Mouse (Mus musculus): Measurements from ENCODE around the gene Trp53. TPM values are rescaled to one million over a fixed set of nuclear protein-coding genes. Genes with fewer than 3 reads are reported as not detected.
A peak's percentile ranks its signal among the peaks of the same experiment; 100 is the strongest.

The Trp53 gene
- polyA plus RNA-seq, 1 experiment from 2014 or later = 161 TPM

- ATAC-seq (ENCODE audit: low FRiP score, low read depth) = no peak
- no peak overlapping the region for H3K4me3 ChIP-seq
- H3K4me2 ChIP-seq (replicated peaks) = no peak overlapping the region
- no peaks in the 10 kb centered on the region for H3K27me3 ChIP-seq
- H3K27ac ChIP-seq = no peak overlapping the region
- H3K9ac ChIP-seq = no peak overlapping the region
- WGBS = 81% methylated on average over 7 of the region's 7 CpGs
- H3K36me3 ChIP-seq = peaks cover 56% of the 10 kb centered on the region
- peaks cover 15% of the 10 kb centered on the region for H3K4me1 ChIP-seq
- H3K9me3 ChIP-seq = no peaks in the 10 kb centered on the region
These were observed 5.7 kb downstream of the Trp53 start for GRCm38 (mm10) chr11:69585718-69586325.

DNA sequence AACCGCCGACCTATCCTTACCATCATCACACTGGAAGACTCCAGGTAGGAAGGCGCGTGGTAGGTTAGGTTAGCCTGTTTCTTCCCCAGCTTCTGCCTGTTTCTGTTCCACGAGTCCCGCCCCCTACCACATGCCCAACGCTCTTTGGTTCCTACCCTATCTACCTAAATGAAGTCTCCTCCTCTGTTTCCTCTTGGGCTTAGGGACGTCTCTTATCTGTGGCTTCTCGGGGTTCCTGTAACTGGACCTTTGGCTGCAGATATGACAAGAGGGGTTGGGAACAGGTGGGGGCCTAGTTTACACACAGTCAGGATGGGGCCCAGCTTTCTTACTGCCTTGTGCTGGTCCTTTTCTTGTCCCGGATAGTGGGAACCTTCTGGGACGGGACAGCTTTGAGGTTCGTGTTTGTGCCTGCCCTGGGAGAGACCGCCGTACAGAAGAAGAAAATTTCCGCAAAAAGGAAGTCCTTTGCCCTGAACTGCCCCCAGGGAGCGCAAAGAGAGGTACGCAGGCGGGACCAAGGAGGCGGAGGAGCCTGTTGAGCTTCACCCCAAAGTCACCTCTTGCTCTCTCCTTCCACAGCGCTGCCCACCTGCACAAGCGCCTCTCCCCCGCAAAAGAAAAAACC, 9.2 kb downstream of the Trp53 start:
- Histone ChIP-seq H3K9ac (no peak overlapping the region), H3K4me3 (no peak overlapping the region), H3K4me2 (replicated peaks) (no peak overlapping the region), H3K36me3 (peaks cover 77% of the 10 kb centered on the region), H3K9me3 (no peaks in the 10 kb centered on the region), H3K27ac (no peak overlapping the region), H3K4me1 (no peaks in the 10 kb centered on the region), H3K27me3 (no peaks in the 10 kb centered on the region)
- WGBS = 92% methylated on average over 22 of the region's 22 CpGs
- no peak for ATAC-seq (ENCODE audit: low FRiP score, low read depth)

GRCm38 (mm10) chr11:69590622-69591021, 10.5 kb downstream of the Trp53 start:
- no peak overlapping the region for H3K4me2 ChIP-seq (replicated peaks)
- no peaks in the 10 kb centered on the region for H3K4me1 ChIP-seq
- H3K4me3 ChIP-seq = no peak overlapping the region
- 91% methylated on average over 8 of the region's 8 CpGs for whole genome bisulfite sequencing
- no peaks in the 10 kb centered on the region for H3K9me3 ChIP-seq
- no peak for ATAC-seq (ENCODE audit: low FRiP score, low read depth)
- H3K27ac ChIP-seq = no peak overlapping the region
- no peaks in the 10 kb centered on the region for H3K27me3 ChIP-seq
- H3K36me3 ChIP-seq = peaks cover 85% of the 10 kb centered on the region
- no peak overlapping the region for H3K9ac ChIP-seq

DNA sequence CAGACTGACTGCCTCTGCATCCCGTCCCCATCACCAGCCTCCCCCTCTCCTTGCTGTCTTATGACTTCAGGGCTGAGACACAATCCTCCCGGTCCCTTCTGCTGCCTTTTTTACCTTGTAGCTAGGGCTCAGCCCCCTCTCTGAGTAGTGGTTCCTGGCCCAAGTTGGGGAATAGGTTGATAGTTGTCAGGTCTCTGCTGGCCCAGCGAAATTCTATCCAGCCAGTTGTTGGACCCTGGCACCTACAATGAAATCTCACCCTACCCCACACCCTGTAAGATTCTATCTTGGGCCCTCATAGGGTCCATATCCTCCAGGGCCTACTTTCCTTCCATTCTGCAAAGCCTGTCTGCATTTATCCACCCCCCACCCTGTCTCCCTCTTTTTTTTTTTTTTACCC, 11.3 kb downstream of the Trp53 start:
- H3K9ac ChIP-seq = no peak overlapping the region
- H3K36me3 ChIP-seq = peaks cover 85% of the 10 kb centered on the region
- WGBS = 89% methylated on average over 3 of the region's 3 CpGs
- H3K4me3 ChIP-seq = no peak overlapping the region
- no peaks in the 10 kb centered on the region for H3K27me3 ChIP-seq
- ATAC-seq (ENCODE audit: low FRiP score, low read depth) = no peak
- no peak overlapping the region for H3K4me2 ChIP-seq (replicated peaks)
- no peaks in the 10 kb centered on the region for H3K9me3 ChIP-seq
- no peaks in the 10 kb centered on the region for H3K4me1 ChIP-seq
- no peak overlapping the region for H3K27ac ChIP-seq

- Histone ChIP-seq H3K27ac (no peak overlapping the region), H3K4me3 (no peak overlapping the region)
- ATAC-seq (ENCODE audit: low FRiP score, low read depth) = no peak
These were observed 11.9 kb downstream of the Trp53 start for GRCm38 (mm10) chr11:69591899-69592637.

GRCm38 (mm10) chr11:69592799-69593198, 12.6 kb downstream of the Trp53 start:
- no peaks in the 10 kb centered on the region for H3K9me3 ChIP-seq
- no peaks in the 10 kb centered on the region for H3K27me3 ChIP-seq
- H3K27ac ChIP-seq = no peak overlapping the region; the same call in 1 of the 2 replicates
- 87% methylated on average over 4 of the region's 4 CpGs for WGBS
- H3K4me1 ChIP-seq = no peaks in the 10 kb centered on the region
- peaks cover 72% of the 10 kb centered on the region for H3K36me3 ChIP-seq
- H3K9ac ChIP-seq = no peak overlapping the region
- no peak overlapping the region for H3K4me2 ChIP-seq (replicated peaks)
- ATAC-seq (ENCODE audit: low FRiP score, low read depth) = no peak
- no peak overlapping the region for H3K4me3 ChIP-seq

More at GRCm38 (mm10) chr11:69591899-69592637, 11.9 kb downstream of the Trp53 start:
- H3K4me2 ChIP-seq (replicated peaks) = no peak overlapping the region
- no peak overlapping the region for H3K9ac ChIP-seq
- H3K36me3 ChIP-seq = peaks cover 79% of the 10 kb centered on the region
- H3K4me1 ChIP-seq = no peaks in the 10 kb centered on the region
- no peaks in the 10 kb centered on the region for H3K9me3 ChIP-seq
- no peaks in the 10 kb centered on the region for H3K27me3 ChIP-seq
- WGBS = 82% methylated on average over 7 of the region's 7 CpGs

GRCm38 (mm10) chr11:69594853-69595252, 14.7 kb downstream of the Trp53 start:
- 97% methylated on average over 6 of the region's 6 CpGs for WGBS
- peaks cover 51% of the 10 kb centered on the region for H3K36me3 ChIP-seq
- ATAC-seq (ENCODE audit: low FRiP score, low read depth) = no peak

DNA sequence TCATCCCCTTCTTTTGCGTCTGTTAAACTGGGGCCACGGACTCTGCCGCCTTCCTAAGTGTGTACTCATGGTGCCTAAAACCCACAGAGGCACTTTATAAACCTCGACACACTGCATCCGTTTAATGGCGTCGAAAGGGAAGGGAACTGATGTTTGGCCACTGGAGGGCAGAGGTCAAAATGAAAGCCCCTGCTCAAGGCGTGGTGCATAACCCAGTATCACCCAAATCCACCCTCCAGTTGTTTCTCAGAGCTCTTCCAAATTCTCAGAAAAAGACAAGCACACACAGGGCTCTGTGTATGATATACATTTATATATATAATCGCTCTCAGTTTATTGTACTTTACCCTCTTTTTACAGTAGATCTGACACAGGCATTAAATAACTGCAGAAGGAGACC, 19.3 kb downstream of the Trp53 start:
- H3K9ac ChIP-seq = peak overlapping the region; percentile 27; the same call in 1 of the 2 replicates
- H3K4me2 ChIP-seq (replicated peaks) = peak overlapping the region; percentile 42
- H3K27ac ChIP-seq = peak overlapping the region; percentile 52; the same call in 1 of the 2 replicates

More at GRCm38 (mm10) chr11:69594853-69595252, 14.7 kb downstream of the Trp53 start:
- no peak overlapping the region for H3K4me2 ChIP-seq (replicated peaks)
- no peak overlapping the region for H3K9ac ChIP-seq
- no peaks in the 10 kb centered on the region for H3K27me3 ChIP-seq
- peaks cover 8% of the 10 kb centered on the region for H3K4me1 ChIP-seq
- H3K9me3 ChIP-seq = no peaks in the 10 kb centered on the region
- H3K27ac ChIP-seq = no peak overlapping the region
- H3K4me3 ChIP-seq = no peak overlapping the region

GRCm38 (mm10) chr11:69600098-69600497, 19.9 kb downstream of the Trp53 start:
- Histone ChIP-seq H3K27me3 (peaks cover 25% of the 10 kb centered on the region), H3K9me3 (no peaks in the 10 kb centered on the region), H3K27ac (peak overlapping the region; percentile 52; the same call in 1 of the 2 replicates), H3K4me2 (replicated peaks) (peak overlapping the region; percentile 42), H3K4me3 (no peak overlapping the region), H3K9ac (peak overlapping the region; percentile 27), H3K36me3 (peaks cover 7% of the 10 kb centered on the region; the same call in 1 of the 2 replicates), H3K4me1 (peaks cover 31% of the 10 kb centered on the region)
- 12% methylated on average over 6 of the region's 6 CpGs for WGBS
- ATAC-seq (ENCODE audit: low FRiP score, low read depth) = peak; percentile 72; the same call in 1 of the 2 replicates

More for the DNA sequence above, 19.3 kb downstream of the Trp53 start:
- peaks cover 13% of the 10 kb centered on the region for H3K36me3 ChIP-seq
- peaks cover 19% of the 10 kb centered on the region for H3K27me3 ChIP-seq
- ATAC-seq (ENCODE audit: low FRiP score, low read depth) = no peak
- peaks cover 25% of the 10 kb centered on the region for H3K4me1 ChIP-seq
- no peak overlapping the region for H3K4me3 ChIP-seq
- H3K9me3 ChIP-seq = no peaks in the 10 kb centered on the region
- 7% methylated on average over 9 of the region's 9 CpGs for WGBS

GRCm38 (mm10) chr11:69601768-69602167, 21.6 kb downstream of the Trp53 start:
- ATAC-seq (ENCODE audit: low FRiP score, low read depth) = no peak
- no peak overlapping the region for H3K4me3 ChIP-seq
- H3K4me2 ChIP-seq (replicated peaks) = no peak overlapping the region

DNA sequence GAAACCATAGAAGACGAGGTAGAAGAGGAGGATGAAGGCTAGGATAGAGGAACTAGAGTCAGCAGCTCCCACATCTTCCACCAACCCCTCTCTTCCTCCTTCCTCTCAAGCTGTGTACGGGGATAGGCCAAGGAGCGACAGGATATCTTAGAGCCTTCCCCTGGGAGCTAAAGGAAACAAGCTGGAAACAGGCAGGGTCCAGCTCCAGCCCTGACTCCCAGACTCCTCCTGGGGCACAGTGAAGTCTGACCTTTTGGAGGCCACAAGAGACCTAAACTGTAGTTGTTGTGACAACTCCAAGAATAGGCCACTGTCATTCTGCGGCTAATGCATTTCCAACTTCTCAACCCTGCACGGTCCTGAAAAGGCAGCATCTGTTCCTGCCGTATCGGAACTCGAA, 23.4 kb downstream of the Trp53 start:
- Histone ChIP-seq H3K9ac (no peak overlapping the region), H3K27ac (no peak overlapping the region), H3K36me3 (0 out of 2 replicates have a peak, but pooled peaks cover 4% of the 10 kb centered on the region), H3K4me2 (replicated peaks) (peak overlapping the region; percentile 100; the same call in 1 of the 2 replicates), H3K9me3 (no peaks in the 10 kb centered on the region), H3K27me3 (peaks cover 29% of the 10 kb centered on the region), H3K4me3 (no peak overlapping the region), H3K4me1 (peaks cover 31% of the 10 kb centered on the region)
- WGBS = 80% methylated on average over 8 of the region's 8 CpGs
- no peak for ATAC-seq (ENCODE audit: low FRiP score, low read depth)

More at GRCm38 (mm10) chr11:69601768-69602167, 21.6 kb downstream of the Trp53 start:
- H3K9me3 ChIP-seq = no peaks in the 10 kb centered on the region
- H3K4me1 ChIP-seq = peaks cover 31% of the 10 kb centered on the region
- 0 out of 2 replicates have a peak, but pooled peaks cover 4% of the 10 kb centered on the region for H3K36me3 ChIP-seq
- H3K27ac ChIP-seq = no peak overlapping the region
- peaks cover 29% of the 10 kb centered on the region for H3K27me3 ChIP-seq
- H3K9ac ChIP-seq = no peak overlapping the region
- 82% methylated on average over 3 of the region's 3 CpGs for WGBS

GRCm38 (mm10) chr11:69604347-69604746, 24.2 kb downstream of the Trp53 start:
- no peak overlapping the region for H3K27ac ChIP-seq

More at GRCm38 (mm10) chr11:69604347-69604746, 24.2 kb downstream of the Trp53 start:
- H3K4me2 ChIP-seq (replicated peaks) = peak overlapping the region; percentile 100
- 0 out of 2 replicates have a peak, but pooled peaks cover 4% of the 10 kb centered on the region for H3K36me3 ChIP-seq
- 42% methylated on average over 3 of the region's 3 CpGs for WGBS
- H3K4me3 ChIP-seq = peak overlapping the region; percentile 64
- H3K9me3 ChIP-seq = no peaks in the 10 kb centered on the region
- peaks cover 29% of the 10 kb centered on the region for H3K27me3 ChIP-seq
- H3K9ac ChIP-seq = peak overlapping the region; percentile 80; the same call in 1 of the 2 replicates
- ATAC-seq (ENCODE audit: low FRiP score, low read depth) = no peak
- peaks cover 28% of the 10 kb centered on the region for H3K4me1 ChIP-seq
